Comparison of ENCODE assay signal across 15 mouse cellular contexts in the genomic region with DNA sequence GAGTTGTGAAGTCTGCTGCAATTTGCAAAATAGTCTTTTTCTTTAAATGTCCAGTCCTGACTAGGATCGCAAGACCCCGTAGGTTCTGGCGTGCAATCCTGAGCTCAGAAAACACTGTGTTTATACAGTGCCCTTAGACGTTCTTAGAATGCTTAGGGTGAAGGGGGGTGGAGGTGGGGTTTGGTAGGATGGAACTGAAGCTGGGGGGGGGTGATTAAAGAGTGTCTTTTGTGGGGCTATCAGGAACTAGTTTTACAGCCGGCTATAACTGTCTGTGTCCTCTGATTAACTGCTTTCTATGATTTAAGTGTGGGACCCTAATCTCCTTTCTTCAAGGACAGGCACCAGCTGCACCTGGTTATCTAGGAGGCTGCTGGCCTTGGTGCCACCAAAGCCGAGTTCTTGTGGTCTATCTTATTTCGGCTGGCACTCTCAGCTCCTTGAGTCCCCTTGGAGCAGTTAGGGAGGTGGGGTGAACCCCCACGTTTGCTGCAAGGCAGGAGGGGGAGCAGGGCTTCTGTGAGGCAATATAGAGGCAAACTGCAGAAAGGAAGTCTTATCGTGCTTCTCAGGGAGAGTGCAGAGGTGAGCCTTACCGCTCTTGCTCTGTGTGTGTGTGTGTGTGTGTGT. TPM values are rescaled to one million over a fixed set of nuclear protein-coding genes. Genes with fewer than 3 reads are reported as not detected.
DNase-seq lines count a peak whose midpoint lies in the region; ATAC-seq and TF ChIP-seq lines count a peak whose summit lies in the region.
"Had no signal": no experiment of that assay in that cellular context is flagged by ENCODE, and none has a peak within 500 bp of the region (broad histone marks: within the 10 kb centered on the region; RNA-seq: fewer than 3 reads in every experiment).

No protein-coding gene starts in this region.

- 0 out of 2 replicates have a peak, but pooled peaks cover 4% of the 10 kb centered on the region for H3K27me3 ChIP-seq in liver, embryonic 12.5 days (replicated peaks)
- H3K27me3 ChIP-seq in midbrain, postnatal 0 days (ENCODE audit: insufficient read depth, low read length): no peaks in the 10 kb centered on the region
- H3K27me3 ChIP-seq: heart, embryonic 13.5 days; neural tube, embryonic 12.5 days had no signal

- no peak overlapping the region for H3K4me3 ChIP-seq in liver, embryonic 12.5 days
- H3K4me3 ChIP-seq in midbrain, postnatal 0 days (ENCODE audit: low read depth, low read length): no peak overlapping the region
- H3K4me3 ChIP-seq: erythroblast, embryonic 14.5 days; heart, embryonic 13.5 days; neural tube, embryonic 12.5 days had no signal

- peak; percentile 31 to 39 for DNase-seq in adrenal gland, adult (ENCODE audit: inconsistent age in 2 of 2, low spot score in 1 of 2)
- no peak for DNase-seq in adrenal gland, adult 18-20 months (ENCODE audit: low spot score in 2 of 2)
- DNase-seq in spleen, postnatal 36 days (ENCODE audit: low spot score in 2 of 2): peak; percentile 16 to 17
- DNase-seq in spleen, adult 12 weeks (ENCODE audit: low spot score): no peak
- DNase-seq in left cerebral cortex, postnatal 36 days (ENCODE audit: low spot score in 2 of 2): no peak
- DNase-seq in midbrain, postnatal 0 days (ENCODE audit: low spot score): no peak
- DNase-seq in layer of hippocampus, postnatal 25 days (ENCODE audit: extremely low spot score in 1 of 2, low spot score in 1 of 2): no peak
- DNase-seq: kidney, postnatal 4 days; lung, embryonic 14.5 days; right cerebral cortex, postnatal 25 days had no signal

- intact Hi-C loops in left cerebral cortex, postnatal 36 days (cut with DNase I): loop anchor here (5.0 kb wide), 1 partner anchor 48 kb away; no protein-coding TSS in a partner anchor

- H3K9me3 ChIP-seq in liver, embryonic 12.5 days (replicated peaks): no peaks in the 10 kb centered on the region
- no peaks in the 10 kb centered on the region for H3K9me3 ChIP-seq in midbrain, postnatal 0 days (ENCODE audit: low read length)
- H3K9me3 ChIP-seq: neural tube, embryonic 12.5 days had no signal

- H3K36me3 ChIP-seq in liver, embryonic 12.5 days: no peaks in the 10 kb centered on the region
- H3K36me3 ChIP-seq in midbrain, postnatal 0 days (ENCODE audit: insufficient read depth, low read length): no peaks in the 10 kb centered on the region
- H3K36me3 ChIP-seq: heart, embryonic 13.5 days; neural tube, embryonic 12.5 days had no signal

- H3K4me1 ChIP-seq in liver, embryonic 12.5 days: peaks cover 48% of the 10 kb centered on the region
- no peaks in the 10 kb centered on the region for H3K4me1 ChIP-seq in midbrain, postnatal 0 days (ENCODE audit: insufficient read depth, low read length)

- WGBS in liver, embryonic 12.5 days (ENCODE audit: insufficient replicate concordance): 17% methylated on average over 10 of the region's 10 CpGs
- WGBS in midbrain, postnatal 0 days: 70% methylated on average over 10 of the region's 10 CpGs

- ATAC-seq in liver, embryonic 12.5 days: peak; percentile 88
- ATAC-seq in midbrain, postnatal 0 days (ENCODE audit: low FRiP score): no peak

- peak overlapping the region; percentile 53 for H3K4me2 ChIP-seq in liver, embryonic 12.5 days
- no peak overlapping the region for H3K4me2 ChIP-seq in midbrain, postnatal 0 days (ENCODE audit: low read depth, low read length, poor library complexity, severe bottlenecking)
- H3K4me2 ChIP-seq: heart, embryonic 13.5 days; lung, embryonic 14.5 days; midbrain, embryonic 11.5 days; neural tube, embryonic 12.5 days had no signal

- H3K9ac ChIP-seq in liver, embryonic 12.5 days: no peak overlapping the region
- no peak overlapping the region for H3K9ac ChIP-seq in midbrain, postnatal 0 days (replicated peaks; ENCODE audit: low read length, poor library complexity, severe bottlenecking)
- H3K9ac ChIP-seq: heart, embryonic 13.5 days; lung, embryonic 14.5 days; neural tube, embryonic 12.5 days had no signal

- peak overlapping the region; percentile 73 for H3K27ac ChIP-seq in liver, embryonic 12.5 days
- H3K27ac ChIP-seq in midbrain, postnatal 0 days (ENCODE audit: low read depth, low read length): no peak overlapping the region
- H3K27ac ChIP-seq: heart, embryonic 13.5 days; neural tube, embryonic 12.5 days had no signal

- no peak for TF ChIP-seq CTCF in midbrain, postnatal 0 days (IDR thresholded peaks at IDR 0.05)

RNA-seq across cellular contexts. Expression of a gene that starts 24.5 kb away (rescaled TPM):
- 100 to 1,000 TPM; 214 to 222 TPM for total RNA-seq in adrenal gland, adult 18-20 months (2021)
- polyA plus RNA-seq in liver, embryonic 12.5 days (2016; fragmentation: Nextera tagmentation; extraction: Ambion mirVana): 176 and 181 TPM in 2 replicates
- total RNA-seq in left cerebral cortex, postnatal 36 days (2021): 100 to 1,000 TPM; 122 to 164 TPM
- 72.7 and 155 TPM in 2 replicates for total RNA-seq in midbrain, postnatal 0 days (2014; rRNA removed)
- polyA plus RNA-seq in midbrain, postnatal 0 days (2015; fragmentation: Nextera tagmentation; extraction: Ambion mirVana): 104 and 116 TPM in 2 replicates
- 100 to 1,000 TPM; 143 to 152 TPM for total RNA-seq in layer of hippocampus, postnatal 25 days (2021)

RNA-seq across cellular contexts. Expression of a gene that starts 54.2 kb away (rescaled TPM):
- total RNA-seq in adrenal gland, adult 18-20 months (2021): under 1 TPM in 1 of 2 experiments, not detected in 1; 0.35 TPM
- polyA plus RNA-seq in liver, embryonic 12.5 days (2016; fragmentation: Nextera tagmentation; extraction: Ambion mirVana): 0.05 and 0.06 TPM in 2 replicates
- total RNA-seq in left cerebral cortex, postnatal 36 days (2021): under 1 TPM; 0.41 to 0.62 TPM
- total RNA-seq in midbrain, postnatal 0 days (2014; rRNA removed): 1.6 and 2.2 TPM in 2 replicates
- polyA plus RNA-seq in midbrain, postnatal 0 days (2015; fragmentation: Nextera tagmentation; extraction: Ambion mirVana): 1.4 and 1.5 TPM in 2 replicates
- 1 to 10 TPM in 1 of 2 experiments, under 1 TPM in 1; 0.94 to 1.0 TPM for total RNA-seq in layer of hippocampus, postnatal 25 days (2021)
- polyA plus RNA-seq: erythroblast, embryonic 14.5 days; lung, embryonic 14.5 days had no signal

Comparison
In these comparisons a context has a peak if more than half of its experiments do, and no peak if none do; other contexts are left out.
1. DNase-seq: peak in adrenal gland, adult (2 of 2) and spleen, postnatal 36 days (2 of 2); none in adrenal gland, adult 18-20 months (0 of 2), spleen, adult 12 weeks (single experiment), left cerebral cortex, postnatal 36 days (0 of 2), midbrain, postnatal 0 days (single experiment) and layer of hippocampus, postnatal 25 days (0 of 2).